Mouse (Mus musculus): ENCODE results near the gene Snx29.

The Snx29 gene

GRCm38 (mm10) chr16:11603667-11604422, 281.1 kb downstream of the Snx29 start:
- no peak for DNase-seq

DNA sequence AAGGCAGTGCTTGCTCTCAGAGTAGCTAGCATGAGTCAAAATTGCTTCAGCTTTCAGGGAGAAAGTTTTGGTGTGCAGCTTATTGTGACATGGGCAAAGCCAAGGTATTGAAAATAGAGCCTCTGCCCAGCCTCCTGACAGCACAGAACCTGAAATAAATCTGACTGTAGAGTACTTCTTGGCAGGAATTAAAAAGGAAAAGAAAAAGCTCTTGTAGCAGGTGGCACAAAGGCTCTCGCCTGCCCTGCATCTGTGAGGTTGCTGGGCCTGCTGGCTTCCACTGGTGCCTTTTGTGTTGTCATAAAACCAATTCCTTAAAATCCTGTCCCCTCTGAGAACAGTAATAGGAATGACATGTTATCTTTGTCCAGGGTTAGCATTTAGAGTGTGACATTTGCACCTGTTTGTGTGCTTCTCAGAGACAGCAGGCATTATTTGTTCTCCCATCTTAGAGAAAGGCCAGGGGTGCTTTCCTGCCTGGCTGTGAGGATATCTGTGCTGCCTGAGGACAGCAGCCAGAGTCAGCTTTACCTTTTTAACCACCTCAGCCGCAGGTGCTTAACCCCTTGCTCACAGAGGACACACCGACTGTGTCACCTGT, 289.9 kb downstream of the Snx29 start:
- DNase-seq: no peak

GRCm38 (mm10) chr16:11614401-11615014, 291.8 kb downstream of the Snx29 start:
- DNase-seq: no peak

- DNase-seq: peak; percentile 31
Observed at GRCm38 (mm10) chr16:11615633-11616032, 292.9 kb downstream of the Snx29 start.

- no peak for DNase-seq
Observed at GRCm38 (mm10) chr16:11619951-11620350, 297.2 kb downstream of the Snx29 start.

DNA sequence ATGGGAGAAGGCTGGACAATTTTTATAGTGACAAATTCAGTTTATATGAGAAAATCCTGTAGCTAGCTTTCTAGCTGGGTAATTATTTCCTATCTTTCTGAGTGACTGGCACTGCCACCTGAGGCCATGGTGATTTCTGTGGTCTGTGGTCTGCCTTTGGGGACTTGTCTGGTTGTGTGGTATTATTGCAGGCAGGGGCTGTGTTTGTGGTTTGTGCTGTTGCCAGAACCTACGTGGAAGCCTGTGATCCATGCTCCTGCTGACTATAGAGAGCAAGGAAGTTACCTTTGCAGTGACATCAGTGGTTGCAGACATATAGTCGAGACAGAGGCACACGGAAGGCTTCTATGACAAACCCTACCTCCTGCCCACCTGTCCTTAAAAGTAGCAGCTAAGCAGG, 298.3 kb downstream of the Snx29 start:
- DNase-seq: no peak

DNA sequence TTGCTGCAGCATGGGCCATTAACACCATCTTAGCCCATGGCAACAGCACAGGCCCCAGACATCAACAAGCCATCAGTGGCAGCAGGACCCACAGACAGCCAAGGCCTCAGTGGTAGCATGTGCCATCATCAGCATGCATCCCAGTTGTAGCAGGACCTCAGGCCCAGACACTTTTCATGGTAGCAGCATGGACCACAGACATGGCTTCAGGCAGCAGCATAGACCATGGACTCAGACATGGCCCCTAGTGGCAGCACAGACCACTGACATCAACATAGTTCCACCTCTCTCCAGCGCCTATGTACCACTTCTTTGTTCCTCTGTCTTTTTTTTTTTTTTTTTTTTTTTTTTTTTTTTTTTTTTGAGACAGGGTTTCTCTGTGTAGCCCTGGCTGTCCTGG, 299.0 kb downstream of the Snx29 start:
- no peak for DNase-seq

- no peak for DNase-seq
Observed at GRCm38 (mm10) chr16:11623032-11623431, 300.3 kb downstream of the Snx29 start.

DNA sequence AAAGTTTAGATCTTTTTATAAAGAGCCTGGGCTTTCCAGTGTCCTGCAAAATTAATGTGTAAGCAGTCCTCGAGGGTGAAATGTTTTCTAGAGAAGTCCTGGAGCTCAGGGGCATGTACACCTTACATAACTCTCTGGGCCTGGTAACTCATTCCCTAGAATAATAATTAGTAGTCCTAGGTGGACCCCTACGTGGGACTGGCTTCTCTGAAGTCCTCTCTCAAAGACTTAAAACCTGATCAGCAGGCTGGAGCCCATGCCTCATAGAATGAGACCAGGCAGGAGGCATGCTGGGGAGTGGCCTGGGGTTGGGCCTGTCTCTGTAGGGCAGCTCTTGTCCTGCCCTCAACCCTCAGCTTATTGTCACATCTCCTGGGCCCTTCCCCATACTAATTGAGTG, 301.4 kb downstream of the Snx29 start:
- DNase-seq: no peak

DNA sequence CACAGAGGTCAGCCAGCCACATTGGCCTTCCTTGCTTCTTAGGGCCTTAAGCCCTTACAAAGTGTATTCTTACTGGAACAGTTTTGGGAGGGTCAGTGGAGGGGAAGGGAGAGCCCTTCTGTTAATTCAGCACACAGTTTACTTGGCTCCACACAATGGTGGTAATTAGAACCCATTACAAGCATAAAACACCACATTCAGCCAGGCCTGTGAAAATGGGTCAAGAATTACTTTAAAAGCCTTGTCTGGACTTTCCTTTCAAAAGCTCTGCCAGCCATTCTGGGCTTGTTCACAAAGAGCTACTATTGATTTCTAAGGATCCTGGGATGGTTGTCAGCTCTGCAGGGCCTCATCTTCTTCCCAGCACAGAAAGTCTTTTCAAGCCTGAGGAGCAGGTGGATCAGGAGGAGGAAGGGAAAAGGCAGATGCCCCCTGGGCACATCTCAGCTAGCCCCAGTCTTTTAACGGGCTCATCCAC, 303.3 kb downstream of the Snx29 start:
- DNase-seq: peak; percentile 25

DNA sequence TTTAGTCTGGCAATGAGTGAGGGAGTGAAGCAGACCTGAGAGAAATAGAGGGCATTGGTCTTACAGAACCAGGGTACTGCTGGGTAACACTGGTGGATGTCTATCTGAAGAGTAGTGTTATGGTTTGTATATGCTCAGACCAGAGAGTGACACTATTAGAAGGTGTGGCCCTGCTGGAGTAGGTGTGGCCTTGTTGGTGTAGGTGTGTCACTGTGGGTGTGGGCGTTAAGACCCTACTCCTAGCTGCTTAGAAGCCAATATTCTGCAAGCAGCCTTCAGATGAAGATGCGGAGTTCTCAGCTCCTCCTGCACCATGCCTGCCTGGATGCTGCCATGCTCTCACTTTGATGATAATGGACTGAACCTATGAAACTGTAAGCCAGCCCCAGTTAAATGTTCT, 303.9 kb downstream of the Snx29 start:
- DNase-seq: no peak

- no peak for DNase-seq
Observed at GRCm38 (mm10) chr16:11627866-11628638, 305.3 kb downstream of the Snx29 start.

DNA sequence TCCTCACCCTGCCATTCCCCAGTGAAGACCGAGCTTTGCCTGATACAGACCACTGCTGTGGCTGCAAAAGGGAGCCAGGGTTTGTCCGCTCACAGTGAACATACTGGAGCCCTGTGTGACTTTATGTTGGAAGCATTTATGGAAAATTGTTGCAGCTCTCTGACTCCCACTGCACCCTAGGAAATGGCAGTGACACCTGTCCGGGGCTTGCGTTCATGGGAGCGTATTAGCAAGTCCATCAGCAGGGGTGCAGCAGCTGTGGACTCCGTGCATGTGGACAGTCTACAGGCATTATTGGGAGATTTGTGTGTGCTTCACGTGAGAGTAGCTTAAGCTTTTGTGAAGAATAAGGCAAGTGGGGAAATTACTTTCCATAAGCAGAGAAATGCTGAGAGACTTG, 307.0 kb downstream of the Snx29 start:
- DNase-seq: no peak

- no peak for DNase-seq
Observed at GRCm38 (mm10) chr16:11630489-11630888, 307.8 kb downstream of the Snx29 start.

GRCm38 (mm10) chr16:11632205-11632747, 309.6 kb downstream of the Snx29 start:
- no peak for DNase-seq

GRCm38 (mm10) chr16:11636196-11636733, 313.6 kb downstream of the Snx29 start:
- no peak for DNase-seq

DNA sequence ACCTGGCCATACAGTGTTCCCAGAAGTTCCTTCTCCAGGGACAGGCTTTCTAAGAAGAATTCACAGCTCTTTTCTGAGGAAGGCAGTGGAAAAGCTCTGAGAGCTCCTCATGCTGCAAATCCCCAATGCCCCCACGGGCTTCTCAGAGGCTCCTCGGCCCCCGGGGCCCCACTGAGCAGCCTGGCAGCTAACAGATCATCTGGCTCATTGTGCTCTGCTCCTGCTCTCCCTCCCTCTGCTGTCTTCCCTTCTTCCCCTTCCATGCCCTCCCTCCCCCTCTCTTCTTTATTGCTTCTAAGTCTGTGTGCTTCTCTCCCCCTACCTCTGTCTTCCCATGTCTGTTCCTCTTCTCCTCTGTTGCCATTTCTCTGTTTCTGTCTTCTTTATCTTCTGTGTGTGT, 314.2 kb downstream of the Snx29 start:
- no peak for DNase-seq

DNA sequence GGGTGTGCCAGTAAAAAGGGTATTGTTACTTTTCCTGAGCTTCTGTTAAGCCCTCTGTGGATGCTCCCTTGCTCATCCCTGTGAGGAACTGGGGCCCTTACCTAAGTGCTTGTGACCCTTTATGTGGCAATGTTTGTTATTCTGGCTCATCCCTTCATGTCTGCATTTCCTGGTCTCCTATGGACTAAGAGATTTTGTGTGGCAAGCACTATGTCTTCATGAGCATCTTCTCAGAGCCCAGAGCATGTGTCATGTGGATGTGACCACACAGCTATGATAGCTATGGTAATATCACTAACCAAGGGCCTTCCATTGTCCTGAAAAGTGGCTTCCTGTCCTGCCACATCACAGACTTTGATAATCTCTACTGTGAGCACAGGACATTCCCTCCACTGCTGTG, 315.1 kb downstream of the Snx29 start:
- DNase-seq: no peak

- peak; percentile 33 for DNase-seq
Observed at GRCm38 (mm10) chr16:11638739-11639138, 316.0 kb downstream of the Snx29 start.

DNA sequence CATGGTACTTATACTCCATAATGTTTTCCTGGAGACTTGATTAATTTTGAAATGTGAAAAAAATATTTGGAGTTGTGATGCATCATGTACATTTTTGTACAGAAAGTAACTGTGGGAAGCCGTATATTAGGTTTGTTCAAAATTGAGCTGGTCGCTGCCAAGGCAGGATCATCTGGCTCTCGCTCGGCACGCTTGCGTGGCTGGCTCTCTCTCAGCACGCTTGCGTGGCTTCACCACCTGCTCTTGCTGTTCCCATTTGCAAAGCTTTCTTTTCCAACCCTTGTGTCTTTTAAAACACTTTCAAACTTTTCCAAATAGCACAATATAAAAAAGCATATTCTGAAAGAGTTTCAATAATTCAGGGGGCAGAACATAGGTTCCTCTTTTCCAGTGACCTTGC, 317.2 kb downstream of the Snx29 start:
- DNase-seq: peak; percentile 44

DNA sequence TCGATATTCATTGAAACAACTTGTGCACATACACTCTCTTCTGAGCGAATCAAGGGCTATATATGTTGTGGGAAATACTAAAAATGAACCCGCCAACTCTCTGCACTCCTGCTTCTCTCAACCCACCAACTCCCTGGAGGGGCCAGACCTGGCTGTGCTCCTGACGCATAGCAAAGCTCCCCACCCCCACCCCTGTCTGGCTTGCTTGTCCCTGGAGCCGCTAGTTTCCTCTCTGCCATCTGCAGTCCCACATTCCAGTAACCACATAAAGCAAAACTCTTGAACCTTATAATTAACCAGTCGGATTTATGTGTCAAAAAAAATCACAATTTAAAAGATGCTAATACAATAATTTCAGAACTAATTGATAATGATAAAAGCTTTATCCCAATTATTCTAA, 320.9 kb downstream of the Snx29 start:
- DNase-seq: no peak

GRCm38 (mm10) chr16:11644399-11644798, 321.7 kb downstream of the Snx29 start:
- DNase-seq: no peak

DNA sequence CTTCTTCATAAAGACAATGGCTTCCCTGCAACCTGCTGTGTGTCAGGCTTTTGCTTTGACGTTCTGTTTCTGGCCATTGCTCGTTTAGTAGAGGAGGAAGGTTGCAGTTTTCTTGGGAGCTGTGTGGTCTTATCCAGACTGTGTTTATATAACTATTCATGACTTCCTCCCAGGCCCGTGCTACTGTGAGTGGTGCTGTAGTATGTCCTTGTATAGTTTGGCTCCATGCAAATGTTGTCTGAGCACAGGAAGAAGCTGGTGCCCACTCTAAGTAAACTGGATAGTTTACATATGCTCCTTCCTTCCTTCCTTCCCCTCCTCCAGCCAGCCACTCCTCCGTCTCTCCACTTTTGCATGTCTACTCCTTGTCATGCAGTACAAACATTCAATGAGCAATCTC, 323.0 kb downstream of the Snx29 start:
- no peak for DNase-seq

Measured in cerebellum, adult 9-11 months (tissue).